Mouse (Mus musculus) kidney, adult 2 months (tissue): ENCODE measurements around the gene Wdr73.

ENCODE experiments used
- CTCF ChIP-seq: fragments of 200-500 bp; conservative IDR thresholded peaks from 2 replicates; pipeline ENCODE4 v1.5.1; 2011; ENCODE audit warnings: low read depth, mild to moderate bottlenecking, control low read depth, low read length, moderate library complexity, mixed read lengths; ENCODE audit not compliant: insufficient read depth, insufficient read length
- POLR2A ChIP-seq: fragments of 200-500 bp; IDR thresholded peaks from one replicate; pipeline ENCODE4 v1.6.1; 2011; ENCODE audit warnings: low read depth, low read length, control low read depth

DNA sequence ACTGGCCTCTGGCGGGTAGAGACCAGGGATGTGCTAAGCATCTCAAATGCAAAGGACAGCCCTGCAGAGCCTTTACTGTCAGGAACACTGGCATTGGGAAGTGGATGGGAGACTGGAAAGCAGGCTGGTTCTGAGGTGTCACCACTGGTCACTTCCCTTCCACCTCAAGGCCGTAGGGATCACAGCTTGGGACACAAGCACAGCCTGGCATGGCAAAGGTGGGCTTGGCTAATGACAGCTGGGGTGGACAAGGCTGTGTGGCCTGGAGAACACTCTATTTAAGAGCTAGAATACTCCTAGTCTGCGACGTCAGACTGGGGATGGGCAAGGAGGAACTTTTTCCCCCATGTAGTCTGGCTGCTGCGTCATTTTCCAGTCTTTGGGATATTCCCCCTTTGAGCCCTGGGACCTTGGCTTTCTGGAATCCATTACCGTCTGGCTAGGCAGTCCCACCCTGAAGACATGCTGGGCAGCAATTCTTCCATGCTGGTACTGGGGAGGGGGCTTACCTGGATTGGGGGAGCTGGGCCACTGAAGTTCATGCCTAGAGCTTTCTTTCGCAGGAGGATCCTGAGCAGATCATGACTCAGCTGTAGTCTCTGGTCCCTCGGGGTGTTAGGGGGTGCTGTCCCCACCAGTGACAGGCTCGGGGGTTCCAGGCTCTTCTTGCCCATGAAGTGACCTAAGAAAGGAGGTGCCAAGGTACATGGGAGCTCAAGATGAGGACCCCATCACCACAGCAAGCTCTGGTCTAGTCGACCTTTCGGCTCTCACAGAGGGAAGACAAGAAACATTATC, 2.8 kb upstream of the Wdr73 start:
- no peak for TF ChIP-seq POLR2A
- no peak for TF ChIP-seq CTCF
